Mouse (Mus musculus): ENCODE data around the gene Cryzl1. TPM values are rescaled to one million over a fixed set of nuclear protein-coding genes. Genes with fewer than 3 reads are reported as not detected.

Gene Cryzl1
- polyA plus RNA-seq, 1 experiment, result 27.0 TPM

- H3K27me3 ChIP-seq (ENCODE audit: control insufficient read depth, insufficient read depth, low read length), result no peaks in the 10 kb centered on the region
- 0 out of 2 replicates have a peak, but pooled peaks cover 2% of the 10 kb centered on the region for H3K4me1 ChIP-seq (ENCODE audit: control insufficient read depth, insufficient read depth, low read length)
- no peak for TF ChIP-seq CTCF (IDR thresholded peaks at IDR 0.05; ENCODE audit: control insufficient read depth, insufficient read depth, insufficient replicate concordance, low read depth, low read length)
- TF ChIP-seq POLR2A (IDR thresholded peaks at IDR 0.05; ENCODE audit: control insufficient read depth, low read depth, low read length), result peak; percentile 87
- H3K36me3 ChIP-seq (ENCODE audit: control insufficient read depth, insufficient read depth, low read length), result no peaks in the 10 kb centered on the region
- H3K4me3 ChIP-seq (ENCODE audit: control insufficient read depth, low read depth, low read length), result peak within 1 kb of the TSS; percentile 91
- peak within 1 kb of the TSS; percentile 98 for H3K27ac ChIP-seq (ENCODE audit: control insufficient read depth, insufficient read depth, low read depth, low read length)
Measured at GRCm38 (mm10) chr16:91729066-91729482, 299 bp upstream of the Cryzl1 start, which contains the start of gene Itsn1. Itsn1 (plus strand) TSS chr16:91729281.

GRCm38 (mm10) chr16:91727433-91727832 is 1.3 kb downstream of the Cryzl1 start:
- no peak for TF ChIP-seq POLR2A (IDR thresholded peaks at IDR 0.05; ENCODE audit: control insufficient read depth, low read depth, low read length)
- no peak for TF ChIP-seq CTCF (IDR thresholded peaks at IDR 0.05; ENCODE audit: control insufficient read depth, insufficient read depth, insufficient replicate concordance, low read depth, low read length)
- H3K4me3 ChIP-seq (ENCODE audit: control insufficient read depth, low read depth, low read length), result peak overlapping the region; percentile 41
- H3K27ac ChIP-seq (ENCODE audit: control insufficient read depth, insufficient read depth, low read depth, low read length), result no peak overlapping the region
- no peaks in the 10 kb centered on the region for H3K36me3 ChIP-seq (ENCODE audit: control insufficient read depth, insufficient read depth, low read length)
- no peaks in the 10 kb centered on the region for H3K27me3 ChIP-seq (ENCODE audit: control insufficient read depth, insufficient read depth, low read length)
- peaks cover 2% of the 10 kb centered on the region; the same call in 1 of the 2 replicates for H3K4me1 ChIP-seq (ENCODE audit: control insufficient read depth, insufficient read depth, low read length)

GRCm38 (mm10) chr16:91724247-91724646 is 4.5 kb downstream of the Cryzl1 start:
- Histone ChIP-seq H3K4me3 (ENCODE audit: control insufficient read depth, low read depth, low read length) (0 out of 2 replicates have a peak overlapping the region, but pooled peaks have one; percentile 14), H3K27ac (ENCODE audit: control insufficient read depth, insufficient read depth, low read depth, low read length) (no peak overlapping the region), H3K36me3 (ENCODE audit: control insufficient read depth, insufficient read depth, low read length) (no peaks in the 10 kb centered on the region), H3K4me1 (ENCODE audit: control insufficient read depth, insufficient read depth, low read length) (no peaks in the 10 kb centered on the region; the same call in 1 of the 2 replicates), H3K27me3 (ENCODE audit: control insufficient read depth, insufficient read depth, low read length) (no peaks in the 10 kb centered on the region)
- TF ChIP-seq CTCF (IDR thresholded peaks at IDR 0.05; ENCODE audit: control insufficient read depth, insufficient read depth, insufficient replicate concordance, low read depth, low read length) (peak; percentile 51; the same call in 1 of the 2 replicates), POLR2A (IDR thresholded peaks at IDR 0.05; ENCODE audit: control insufficient read depth, low read depth, low read length) (no peak)

- Histone ChIP-seq H3K27ac (ENCODE audit: control insufficient read depth, insufficient read depth, low read depth, low read length) (no peak overlapping the region), H3K4me1 (ENCODE audit: control insufficient read depth, insufficient read depth, low read length) (no peaks in the 10 kb centered on the region; the same call in 1 of the 2 replicates), H3K36me3 (ENCODE audit: control insufficient read depth, insufficient read depth, low read length) (peaks cover 1% of the 10 kb centered on the region), H3K27me3 (ENCODE audit: control insufficient read depth, insufficient read depth, low read length) (no peaks in the 10 kb centered on the region), H3K4me3 (ENCODE audit: control insufficient read depth, low read depth, low read length) (no peak overlapping the region)
- no peak for TF ChIP-seq POLR2A (IDR thresholded peaks at IDR 0.05; ENCODE audit: control insufficient read depth, low read depth, low read length)
- no peak for TF ChIP-seq CTCF (IDR thresholded peaks at IDR 0.05; ENCODE audit: control insufficient read depth, insufficient read depth, insufficient replicate concordance, low read depth, low read length)
Measured at GRCm38 (mm10) chr16:91717399-91717798, 11.4 kb downstream of the Cryzl1 start.

- no peak overlapping the region for H3K4me3 ChIP-seq (ENCODE audit: control insufficient read depth, low read depth, low read length)
- no peaks in the 10 kb centered on the region for H3K27me3 ChIP-seq (ENCODE audit: control insufficient read depth, insufficient read depth, low read length)
- TF ChIP-seq POLR2A (IDR thresholded peaks at IDR 0.05; ENCODE audit: control insufficient read depth, low read depth, low read length), result no peak
- TF ChIP-seq CTCF (IDR thresholded peaks at IDR 0.05; ENCODE audit: control insufficient read depth, insufficient read depth, insufficient replicate concordance, low read depth, low read length), result no peak
- H3K4me1 ChIP-seq (ENCODE audit: control insufficient read depth, insufficient read depth, low read length), result no peaks in the 10 kb centered on the region
- no peak overlapping the region for H3K27ac ChIP-seq (ENCODE audit: control insufficient read depth, insufficient read depth, low read depth, low read length)
- H3K36me3 ChIP-seq (ENCODE audit: control insufficient read depth, insufficient read depth, low read length), result peaks cover 1% of the 10 kb centered on the region
Measured at GRCm38 (mm10) chr16:91716927-91717349, 11.8 kb downstream of the Cryzl1 start.

GRCm38 (mm10) chr16:91710241-91710640 is 18.5 kb downstream of the Cryzl1 start:
- Histone ChIP-seq H3K27ac (ENCODE audit: control insufficient read depth, insufficient read depth, low read depth, low read length) (no peak overlapping the region), H3K4me3 (ENCODE audit: control insufficient read depth, low read depth, low read length) (no peak overlapping the region), H3K36me3 (ENCODE audit: control insufficient read depth, insufficient read depth, low read length) (peaks cover 2% of the 10 kb centered on the region; the same call in 1 of the 2 replicates), H3K4me1 (ENCODE audit: control insufficient read depth, insufficient read depth, low read length) (no peaks in the 10 kb centered on the region), H3K27me3 (ENCODE audit: control insufficient read depth, insufficient read depth, low read length) (no peaks in the 10 kb centered on the region)
- TF ChIP-seq CTCF (IDR thresholded peaks at IDR 0.05; ENCODE audit: control insufficient read depth, insufficient read depth, insufficient replicate concordance, low read depth, low read length) (no peak), POLR2A (IDR thresholded peaks at IDR 0.05; ENCODE audit: control insufficient read depth, low read depth, low read length) (no peak)

- H3K36me3 ChIP-seq (ENCODE audit: control insufficient read depth, insufficient read depth, low read length), result peaks cover 2% of the 10 kb centered on the region
- TF ChIP-seq POLR2A (IDR thresholded peaks at IDR 0.05; ENCODE audit: control insufficient read depth, low read depth, low read length), result no peak
- TF ChIP-seq CTCF (IDR thresholded peaks at IDR 0.05; ENCODE audit: control insufficient read depth, insufficient read depth, insufficient replicate concordance, low read depth, low read length), result no peak
- no peak overlapping the region for H3K4me3 ChIP-seq (ENCODE audit: control insufficient read depth, low read depth, low read length)
- no peaks in the 10 kb centered on the region for H3K27me3 ChIP-seq (ENCODE audit: control insufficient read depth, insufficient read depth, low read length)
- H3K4me1 ChIP-seq (ENCODE audit: control insufficient read depth, insufficient read depth, low read length), result no peaks in the 10 kb centered on the region
- no peak overlapping the region for H3K27ac ChIP-seq (ENCODE audit: control insufficient read depth, insufficient read depth, low read depth, low read length)
Measured at GRCm38 (mm10) chr16:91704603-91705340, 24.0 kb downstream of the Cryzl1 start.

Data from testis, adult 2 months (tissue).